Comparison of ENCODE assay signal across 15 mouse cellular contexts in the genomic region with DNA sequence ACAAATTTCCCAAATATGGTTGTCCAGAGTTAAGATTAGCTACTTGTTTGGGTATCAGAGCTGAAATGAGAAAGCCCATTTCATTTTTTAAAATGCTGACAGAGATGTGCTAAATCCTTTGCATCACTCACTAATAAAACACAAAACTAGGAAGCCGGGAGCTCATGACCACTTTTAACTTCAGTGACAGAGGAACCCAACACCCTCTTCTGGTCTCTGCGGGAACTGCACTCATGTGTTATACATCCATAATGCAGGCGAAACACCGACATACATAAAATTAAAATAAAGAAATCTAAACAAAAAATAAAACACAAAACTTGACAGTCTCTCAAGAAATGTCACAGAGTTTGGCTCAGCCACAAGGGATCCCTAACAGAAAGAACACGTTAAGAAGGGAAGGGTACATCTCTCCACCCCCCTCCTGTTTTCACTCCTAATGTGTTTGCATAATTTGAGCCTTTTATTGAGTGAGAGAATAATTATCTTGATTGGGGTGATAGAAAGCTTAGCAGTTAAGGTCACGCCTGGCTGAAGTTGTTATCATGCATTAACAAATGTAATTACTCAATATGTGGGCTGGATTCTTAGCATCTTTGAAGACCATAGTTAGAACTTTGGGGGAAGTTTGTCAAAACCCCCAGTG.
DNase-seq lines count a peak whose midpoint lies in the region; ATAC-seq and TF ChIP-seq lines count a peak whose summit lies in the region.
"Had no signal": no experiment of that assay in that cellular context is flagged by ENCODE, and none has a peak within 500 bp of the region (broad histone marks: within the 10 kb centered on the region; RNA-seq: fewer than 3 reads in every experiment).

No protein-coding gene starts in this region.

- H3K27ac ChIP-seq in midbrain, postnatal 0 days (ENCODE audit: low read depth, low read length) = no peak overlapping the region
- no peak overlapping the region for H3K27ac ChIP-seq in midbrain, embryonic 15.5 days
- H3K27ac ChIP-seq in embryonic facial prominence, embryonic 10.5 days (replicated peaks) = no peak overlapping the region
- H3K27ac ChIP-seq: kidney, embryonic 15.5 days had no signal

- H3K9me3 ChIP-seq in midbrain, postnatal 0 days (ENCODE audit: low read length) = no peaks in the 10 kb centered on the region
- no peaks in the 10 kb centered on the region for H3K9me3 ChIP-seq in midbrain, embryonic 15.5 days
- no peaks in the 10 kb centered on the region for H3K9me3 ChIP-seq in embryonic facial prominence, embryonic 10.5 days
- H3K9me3 ChIP-seq: kidney, embryonic 15.5 days had no signal

- no peak overlapping the region for H3K4me2 ChIP-seq in midbrain, postnatal 0 days (ENCODE audit: low read depth, low read length, poor library complexity, severe bottlenecking)
- H3K4me2 ChIP-seq in midbrain, embryonic 15.5 days = no peak overlapping the region
- H3K4me2 ChIP-seq: kidney, embryonic 15.5 days; liver, embryonic 11.5 days had no signal

- peak; percentile 59 for TF ChIP-seq CTCF in midbrain, postnatal 0 days (IDR thresholded peaks at IDR 0.05)

- H3K36me3 ChIP-seq in midbrain, postnatal 0 days (ENCODE audit: insufficient read depth, low read length) = no peaks in the 10 kb centered on the region
- H3K36me3 ChIP-seq in midbrain, embryonic 15.5 days (replicated peaks) = no peaks in the 10 kb centered on the region
- no peaks in the 10 kb centered on the region for H3K36me3 ChIP-seq in embryonic facial prominence, embryonic 10.5 days (replicated peaks)
- H3K36me3 ChIP-seq: kidney, embryonic 15.5 days had no signal

- H3K27me3 ChIP-seq in midbrain, postnatal 0 days (ENCODE audit: insufficient read depth, low read length) = no peaks in the 10 kb centered on the region
- H3K27me3 ChIP-seq in midbrain, embryonic 15.5 days (replicated peaks) = no peaks in the 10 kb centered on the region
- no peaks in the 10 kb centered on the region for H3K27me3 ChIP-seq in embryonic facial prominence, embryonic 10.5 days (replicated peaks; ENCODE audit: low read depth, poor library complexity, severe bottlenecking)
- H3K27me3 ChIP-seq: kidney, embryonic 15.5 days; megakaryocyte, embryonic 14.5 days had no signal

- 77% methylated on average over 6 of the region's 6 CpGs for WGBS in midbrain, postnatal 0 days
- WGBS in midbrain, embryonic 15.5 days = 80% methylated on average over 6 of the region's 6 CpGs
- WGBS in embryonic facial prominence, embryonic 10.5 days = 85% methylated on average over 6 of the region's 6 CpGs

- no peak for ATAC-seq in midbrain, postnatal 0 days (ENCODE audit: low FRiP score)
- ATAC-seq in midbrain, embryonic 15.5 days (replicated peaks) = no peak

- no peaks in the 10 kb centered on the region for H3K4me1 ChIP-seq in midbrain, postnatal 0 days (ENCODE audit: insufficient read depth, low read length)
- 0 out of 2 replicates have a peak, but pooled peaks cover 5% of the 10 kb centered on the region for H3K4me1 ChIP-seq in midbrain, embryonic 15.5 days
- H3K4me1 ChIP-seq in embryonic facial prominence, embryonic 10.5 days = no peaks in the 10 kb centered on the region
- H3K4me1 ChIP-seq: kidney, embryonic 15.5 days; megakaryocyte, embryonic 14.5 days had no signal

- H3K4me3 ChIP-seq in midbrain, postnatal 0 days (ENCODE audit: low read depth, low read length) = no peak overlapping the region
- no peak overlapping the region for H3K4me3 ChIP-seq in midbrain, embryonic 15.5 days
- H3K4me3 ChIP-seq in embryonic facial prominence, embryonic 10.5 days = no peak overlapping the region
- H3K4me3 ChIP-seq: kidney, embryonic 15.5 days; megakaryocyte, embryonic 14.5 days had no signal

- peak; percentile 23 for DNase-seq in embryo, embryonic 10.5 days (ENCODE audit: low spot score)
- DNase-seq in embryo, embryonic 9.5 days (ENCODE audit: extremely low spot score) = no peak
- DNase-seq in kidney, postnatal 10 days = peak; percentile 9
- no peak for DNase-seq in kidney, adult 18-20 months
- peak; percentile 49 for DNase-seq in midbrain, postnatal 0 days (ENCODE audit: low spot score)
- peak; percentile 13 for DNase-seq in embryonic facial prominence, embryonic 10.5 days (ENCODE audit: low spot score)
- DNase-seq in heart, postnatal 36 days = no peak
- DNase-seq: adrenal gland, postnatal 25 days; heart, adult 11 months; heart, postnatal 10 days; spleen, adult 18-20 months had no signal

- intact Hi-C loops in heart, postnatal 36 days (cut with DNase I) = no loop called here

- no peak overlapping the region for H3K9ac ChIP-seq in midbrain, postnatal 0 days (replicated peaks; ENCODE audit: low read length, poor library complexity, severe bottlenecking)
- no peak overlapping the region for H3K9ac ChIP-seq in midbrain, embryonic 15.5 days
- H3K9ac ChIP-seq: kidney, embryonic 15.5 days had no signal

Comparison
In these comparisons a context has a peak if more than half of its experiments do, and no peak if none do; other contexts are left out.
1. DNase-seq: peak in embryo, embryonic 10.5 days (single experiment), kidney, postnatal 10 days (single experiment), midbrain, postnatal 0 days (single experiment) and embryonic facial prominence, embryonic 10.5 days (single experiment); none in embryo, embryonic 9.5 days (single experiment), kidney, adult 18-20 months (single experiment) and heart, postnatal 36 days (0 of 2).